Comparison of ENCODE assay signal across 9 mouse cellular contexts in genomic region chr13:20433221-20433858, GRCm38 (mm10).
A peak's percentile ranks its signal among the peaks of the same experiment; 100 is the strongest.
DNase-seq lines count a peak whose midpoint lies in the region; ATAC-seq and TF ChIP-seq lines count a peak whose summit lies in the region.
"Had no signal": no experiment of that assay in that cellular context is flagged by ENCODE, and none has a peak within 500 bp of the region (broad histone marks: within the 10 kb centered on the region; RNA-seq: fewer than 3 reads in every experiment).

No protein-coding gene starts in this region.

- H3K36me3 ChIP-seq in forebrain, postnatal 0 days (ENCODE audit: insufficient read depth): no peaks in the 10 kb centered on the region
- H3K36me3 ChIP-seq: hindbrain, embryonic 15.5 days had no signal

- ATAC-seq in forebrain, postnatal 0 days: no peak

- no peak overlapping the region for H3K4me3 ChIP-seq in forebrain, postnatal 0 days (ENCODE audit: low read depth, low read length)
- H3K4me3 ChIP-seq: hindbrain, embryonic 15.5 days; megakaryocyte, embryonic 14.5 days had no signal

- H3K4me2 ChIP-seq in forebrain, postnatal 0 days (ENCODE audit: low read depth): no peak overlapping the region
- H3K4me2 ChIP-seq: hindbrain, embryonic 15.5 days had no signal

- H3K9me3 ChIP-seq in forebrain, postnatal 0 days (ENCODE audit: low read length): no peaks in the 10 kb centered on the region
- H3K9me3 ChIP-seq: hindbrain, embryonic 15.5 days; megakaryocyte, embryonic 14.5 days had no signal

- H3K4me1 ChIP-seq in forebrain, postnatal 0 days (ENCODE audit: insufficient read depth): no peaks in the 10 kb centered on the region
- H3K4me1 ChIP-seq: hindbrain, embryonic 15.5 days; megakaryocyte, embryonic 14.5 days had no signal

- no peaks in the 10 kb centered on the region for H3K27me3 ChIP-seq in forebrain, postnatal 0 days (ENCODE audit: insufficient read depth, low read length)
- H3K27me3 ChIP-seq: hindbrain, embryonic 15.5 days; megakaryocyte, embryonic 14.5 days had no signal

- no peak for TF ChIP-seq CTCF in forebrain, postnatal 0 days (IDR thresholded peaks at IDR 0.05; ENCODE audit: low read depth)

- no peak overlapping the region for H3K9ac ChIP-seq in forebrain, postnatal 0 days
- H3K9ac ChIP-seq: hindbrain, embryonic 15.5 days had no signal

- DNase-seq in urinary bladder, postnatal 14 days (ENCODE audit: low spot score): peak; percentile 11
- no peak for DNase-seq in urinary bladder, postnatal 25 days (ENCODE audit: low spot score)
- DNase-seq in heart, adult 9 months (ENCODE audit: low spot score in 2 of 2): peak; percentile 20 to 38
- DNase-seq in kidney, postnatal 4 days: peak; percentile 11 to 16
- DNase-seq in cerebellum, postnatal 10 days: no peak
- no peak for DNase-seq in forebrain, postnatal 0 days
- no peak for DNase-seq in layer of hippocampus, adult 8-10 months (ENCODE audit: low spot score in 2 of 2)

- no peak overlapping the region for H3K27ac ChIP-seq in forebrain, postnatal 0 days (ENCODE audit: low read depth, low read length)
- H3K27ac ChIP-seq: hindbrain, embryonic 15.5 days had no signal

- 57% methylated on average over 4 of the region's 4 CpGs for WGBS in forebrain, postnatal 0 days

Comparison
In these comparisons a context has a peak if more than half of its experiments do, and no peak if none do; other contexts are left out.
1. DNase-seq: peak in urinary bladder, postnatal 14 days (single experiment), heart, adult 9 months (2 of 2) and kidney, postnatal 4 days (2 of 2); none in urinary bladder, postnatal 25 days (single experiment), cerebellum, postnatal 10 days (0 of 2), forebrain, postnatal 0 days (single experiment) and layer of hippocampus, adult 8-10 months (0 of 2).